Mouse (Mus musculus): ENCODE results near the gene Agfg1. TPM values are rescaled to one million over a fixed set of nuclear protein-coding genes. Genes with fewer than 3 reads are reported as not detected.

The Agfg1 gene
- total RNA-seq, 2 experiments from 2014 or later = 31.5 to 48.3 TPM

DNA sequence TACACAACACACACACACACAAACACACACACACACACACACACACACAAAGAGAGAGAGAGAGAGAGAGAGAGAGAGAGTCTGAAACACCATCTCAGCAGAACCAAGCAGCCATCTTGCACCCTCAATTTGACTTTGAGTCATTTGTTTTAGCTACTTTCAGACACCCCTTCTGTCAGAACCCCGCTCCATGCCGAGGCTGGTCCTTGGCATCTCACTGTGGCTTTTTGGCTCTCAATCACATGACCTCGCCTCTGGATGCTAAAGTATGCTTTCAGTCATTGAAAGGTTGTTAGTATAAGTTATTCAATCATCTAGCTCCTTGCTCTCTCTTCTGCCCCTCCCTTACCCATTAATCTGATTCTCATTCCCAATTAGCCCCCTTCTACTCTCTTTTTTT is 17.4 kb upstream of the Agfg1 start:
- no peak for ATAC-seq (replicated peaks; ENCODE audit: poor library complexity)

DNA sequence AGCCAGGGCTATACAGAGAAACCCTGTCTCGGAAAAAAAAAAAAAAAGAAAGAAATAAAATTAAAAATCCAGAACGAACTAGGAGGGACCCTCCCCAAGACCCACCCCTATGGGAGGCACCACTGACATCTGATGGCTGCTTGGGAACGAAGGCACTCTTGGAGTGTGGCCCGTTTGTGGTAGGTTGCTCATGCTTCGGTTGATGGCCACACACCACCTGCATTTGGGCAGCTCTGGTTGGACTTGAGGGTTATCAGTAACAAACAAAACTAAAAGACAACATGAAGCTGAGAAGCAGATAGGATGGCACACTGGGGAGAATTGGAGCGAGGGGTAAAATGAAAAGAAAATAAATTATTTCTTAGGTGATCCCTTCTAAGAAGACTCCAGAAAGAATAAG is 15.1 kb upstream of the Agfg1 start:
- ATAC-seq (replicated peaks; ENCODE audit: poor library complexity) = no peak

DNA sequence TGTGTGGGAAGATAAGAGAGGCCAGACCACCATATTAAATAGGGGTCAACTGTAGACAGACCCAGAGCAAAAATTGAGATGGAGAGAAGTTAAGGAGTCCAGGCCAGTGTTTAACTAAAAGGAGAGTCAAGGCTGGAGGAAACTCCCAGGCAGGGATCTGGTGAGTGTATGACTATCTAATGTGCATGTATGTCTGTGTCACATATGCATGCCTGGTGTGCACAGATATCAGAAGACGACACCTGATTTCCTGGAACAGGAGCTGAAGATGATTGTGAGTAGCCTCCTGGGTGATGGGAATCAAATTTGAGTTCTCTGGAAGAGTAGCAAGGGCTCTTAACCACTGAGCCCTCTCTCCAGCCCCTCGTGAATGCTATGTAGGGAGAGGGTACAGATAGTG is 14.0 kb upstream of the Agfg1 start:
- ATAC-seq (replicated peaks; ENCODE audit: poor library complexity) = 0 out of 2 replicates have a peak, but pooled peaks have one; percentile 23

DNA sequence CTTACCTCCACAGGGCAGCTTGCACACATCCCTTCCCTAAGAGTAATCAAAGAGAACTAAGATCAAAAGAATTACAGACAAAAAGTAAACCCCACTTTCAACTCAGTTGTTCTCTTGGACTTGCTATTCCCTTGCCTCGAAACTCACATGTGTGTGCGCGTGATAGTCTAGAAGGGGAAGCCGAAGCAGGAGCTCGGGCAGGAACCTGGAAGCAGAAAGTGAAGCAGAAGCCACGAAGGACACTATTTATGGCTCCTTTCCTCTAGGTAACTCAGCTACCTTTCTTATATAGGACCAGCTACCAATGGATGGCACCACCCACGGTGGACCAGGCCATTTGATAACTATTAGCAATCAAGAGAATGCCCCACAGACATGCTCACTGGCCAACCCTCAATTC is 13.5 kb upstream of the Agfg1 start:
- ATAC-seq (replicated peaks; ENCODE audit: poor library complexity) = no peak

DNA sequence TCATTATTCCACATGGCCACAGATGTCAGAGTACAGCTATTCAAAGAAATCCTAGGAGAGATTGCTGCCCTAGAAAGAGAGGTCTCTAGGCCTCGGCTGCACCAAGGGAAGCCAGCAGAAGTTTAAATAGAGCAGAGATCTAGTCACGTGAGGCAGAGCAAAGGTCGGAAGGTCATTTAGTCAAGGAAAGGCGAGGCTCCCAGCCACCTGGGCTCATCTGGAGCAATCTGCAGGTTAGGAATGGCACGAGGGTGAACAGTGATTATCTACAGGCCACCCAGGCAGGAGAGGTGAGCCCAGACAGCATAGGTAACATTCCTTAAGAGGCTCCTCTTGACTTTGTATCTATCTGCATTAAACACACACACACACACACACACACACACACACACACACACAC is 12.4 kb upstream of the Agfg1 start:
- no peak for ATAC-seq (replicated peaks; ENCODE audit: poor library complexity)

DNA sequence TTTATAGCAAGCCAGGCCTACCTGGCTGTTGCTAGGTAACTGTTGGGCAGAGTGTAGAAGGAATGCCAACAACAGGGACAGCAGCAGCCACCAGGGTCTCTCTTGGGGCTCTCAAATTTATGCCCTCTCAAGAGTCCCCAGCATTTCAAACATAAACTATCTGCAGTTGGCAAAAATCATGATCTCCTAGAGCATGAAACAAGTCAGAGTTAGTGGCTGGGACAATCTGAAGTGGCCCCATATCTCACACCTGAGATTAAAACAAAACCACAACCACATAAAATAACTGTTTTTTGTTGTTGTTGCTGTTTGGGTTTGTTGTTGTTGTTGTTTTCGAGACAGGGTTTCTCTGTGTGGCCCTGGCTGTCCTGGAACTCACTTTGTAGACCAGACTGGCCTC is 8.5 kb upstream of the Agfg1 start:
- ATAC-seq (replicated peaks; ENCODE audit: poor library complexity) = no peak

DNA sequence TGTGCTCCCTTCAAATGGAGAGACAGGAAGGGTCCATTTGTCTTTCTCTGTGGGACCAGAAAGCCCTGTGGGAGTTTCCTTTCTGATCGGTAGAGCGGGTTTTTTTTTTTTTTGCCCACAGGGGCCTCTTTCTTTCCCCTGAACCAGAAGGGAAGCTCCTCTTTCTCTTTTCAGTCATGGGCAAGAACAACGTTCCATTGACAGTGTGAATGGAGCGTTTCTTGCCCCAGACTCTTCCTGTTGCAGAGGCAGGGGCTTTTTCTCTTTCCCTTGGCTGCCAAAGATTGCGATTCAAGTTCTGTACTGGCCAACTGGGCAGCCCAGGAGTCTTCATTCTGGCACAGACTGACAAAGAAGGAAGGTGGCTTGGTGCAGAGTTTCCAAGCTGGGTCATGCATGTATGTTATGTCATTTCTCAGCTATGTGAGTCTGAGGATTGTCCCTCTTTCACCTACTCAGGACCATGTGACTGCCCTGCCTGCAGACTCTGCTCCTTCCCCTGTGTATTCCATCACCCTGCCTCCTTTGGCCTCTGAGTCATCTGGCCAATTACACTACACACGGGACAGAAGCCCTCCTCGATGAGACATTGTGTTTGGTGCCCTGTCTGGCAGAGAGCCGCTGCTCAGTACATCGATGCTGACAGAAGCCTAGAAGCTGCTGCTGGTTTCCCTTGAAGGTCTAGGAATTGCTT is 7.6 kb upstream of the Agfg1 start:
- ATAC-seq (replicated peaks; ENCODE audit: poor library complexity) = no peak

DNA sequence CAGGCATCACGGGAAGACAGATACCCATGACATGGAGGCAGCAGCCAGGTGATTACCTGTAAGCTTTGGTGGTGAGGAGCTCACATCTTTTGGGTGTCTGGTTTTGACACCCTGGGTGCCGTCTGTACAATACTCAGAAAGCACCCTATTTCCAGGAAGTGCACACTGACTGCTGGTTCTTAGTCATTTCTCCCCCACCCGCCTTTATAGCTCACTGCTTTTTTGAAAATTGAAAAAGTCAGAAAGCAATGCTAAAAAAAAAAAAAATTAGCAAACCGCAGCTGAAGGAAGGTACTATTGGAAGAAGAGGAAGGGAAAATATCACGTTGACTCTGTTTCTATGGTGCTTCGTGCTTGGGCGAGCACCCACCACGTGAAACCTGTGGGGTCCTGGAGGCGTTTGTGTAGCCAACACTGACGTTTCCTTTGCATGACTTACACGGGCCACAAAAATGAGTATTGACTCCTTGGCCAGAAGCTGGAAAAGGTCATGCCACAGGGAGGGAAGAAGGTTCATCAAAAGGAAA is 6.7 kb upstream of the Agfg1 start:
- no peak for ATAC-seq (replicated peaks; ENCODE audit: poor library complexity)

DNA sequence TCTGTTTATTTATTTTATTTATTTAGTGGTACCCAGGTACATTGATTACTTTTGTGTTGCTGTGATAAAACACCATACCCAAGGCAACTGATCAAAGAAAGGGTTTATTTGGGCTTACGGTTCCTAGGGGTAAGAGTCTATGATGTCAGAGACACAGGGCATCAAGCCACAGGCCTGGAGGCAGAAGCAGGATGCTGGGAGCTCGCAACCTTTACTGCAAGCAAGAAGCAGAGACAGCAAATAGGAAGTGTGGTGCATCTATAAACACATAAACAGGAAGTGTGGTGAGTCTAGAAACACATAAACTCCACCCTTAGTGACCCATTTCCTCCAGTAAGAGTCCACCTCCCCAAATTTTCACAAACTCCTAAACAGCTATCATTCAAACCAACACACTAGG is 5.8 kb upstream of the Agfg1 start:
- no peak for ATAC-seq (replicated peaks; ENCODE audit: poor library complexity)

DNA sequence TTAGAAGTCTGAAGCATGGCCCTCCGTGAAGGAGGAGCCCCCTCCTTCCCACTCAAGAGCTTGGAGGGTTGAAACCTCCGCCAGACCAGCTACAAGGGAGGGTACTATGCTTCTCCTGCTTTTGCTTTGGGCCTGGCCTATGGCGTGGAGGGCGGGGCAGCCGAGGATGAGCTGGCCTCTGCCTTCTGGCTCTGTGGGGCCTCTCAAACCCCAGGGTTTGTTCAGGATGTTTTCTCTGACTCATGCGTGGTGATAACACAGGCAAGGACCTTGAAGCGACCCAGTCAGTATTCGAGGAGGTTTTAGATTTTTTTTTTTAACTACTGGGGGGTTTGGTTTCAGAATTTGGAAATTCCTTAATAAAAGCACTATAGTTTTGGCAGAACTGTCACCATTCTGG is 4.7 kb upstream of the Agfg1 start:
- no peak for ATAC-seq (replicated peaks; ENCODE audit: poor library complexity)

DNA sequence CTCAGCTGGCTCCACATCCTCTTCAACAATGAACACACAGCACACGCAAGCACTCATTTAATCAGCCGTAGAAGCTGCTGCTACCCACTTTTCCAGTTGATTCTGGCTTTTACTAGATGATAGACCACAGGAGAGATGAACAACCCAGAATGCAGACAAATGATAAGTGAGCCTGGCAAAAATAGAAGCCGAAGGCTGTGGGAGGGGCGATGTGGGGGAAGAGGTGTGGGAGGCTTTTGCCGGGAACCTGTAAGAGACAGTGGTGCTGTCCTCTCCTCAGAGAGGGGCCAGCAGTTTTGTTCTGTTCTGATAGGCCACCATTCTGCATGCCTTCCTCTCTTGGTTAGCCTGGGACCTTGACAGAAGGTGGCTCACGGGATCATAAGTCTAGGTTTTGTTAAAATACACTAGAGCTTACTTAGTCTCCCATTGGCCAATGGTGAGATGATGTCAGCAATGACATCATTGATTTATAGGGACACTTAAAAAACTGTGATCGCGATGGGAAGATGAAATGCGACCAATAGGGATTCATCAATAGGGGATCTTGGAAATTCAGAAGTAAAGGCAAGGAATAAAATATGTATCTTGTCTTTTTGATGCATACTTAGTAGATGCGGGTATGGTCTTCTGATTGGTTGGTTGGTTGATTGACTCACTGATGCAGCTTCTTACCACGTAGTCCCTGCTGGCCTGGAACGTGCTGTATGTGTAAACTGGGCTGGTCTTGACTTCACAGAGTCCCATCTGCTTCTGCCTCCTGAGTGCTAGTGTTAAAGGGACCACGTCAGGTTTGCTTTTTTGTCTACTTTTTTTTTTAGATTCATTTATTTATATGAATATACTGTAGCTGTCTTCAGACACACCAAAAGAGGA is 2.7 kb upstream of the Agfg1 start:
- peak; percentile 24 for ATAC-seq (replicated peaks; ENCODE audit: poor library complexity)

DNA sequence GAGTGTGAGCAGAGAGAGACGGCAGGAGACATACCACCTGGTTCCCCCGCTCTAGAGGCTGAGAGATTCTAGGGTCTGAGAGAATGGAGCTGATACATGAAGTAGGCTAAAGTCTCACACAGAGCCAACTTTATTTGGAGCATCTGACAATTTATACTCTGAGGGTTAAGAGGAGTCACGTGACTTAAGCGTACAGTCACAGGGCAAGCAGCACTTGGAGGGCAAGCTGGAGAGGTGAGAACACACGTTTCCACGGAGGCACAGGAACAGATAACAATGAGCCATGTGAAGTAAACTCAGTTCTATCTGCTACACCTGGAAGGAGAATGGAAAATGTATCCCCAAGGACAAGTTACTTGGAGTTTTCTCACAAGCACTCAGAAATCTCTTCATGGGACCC is 1.7 kb upstream of the Agfg1 start:
- no peak for ATAC-seq (replicated peaks; ENCODE audit: poor library complexity)

DNA sequence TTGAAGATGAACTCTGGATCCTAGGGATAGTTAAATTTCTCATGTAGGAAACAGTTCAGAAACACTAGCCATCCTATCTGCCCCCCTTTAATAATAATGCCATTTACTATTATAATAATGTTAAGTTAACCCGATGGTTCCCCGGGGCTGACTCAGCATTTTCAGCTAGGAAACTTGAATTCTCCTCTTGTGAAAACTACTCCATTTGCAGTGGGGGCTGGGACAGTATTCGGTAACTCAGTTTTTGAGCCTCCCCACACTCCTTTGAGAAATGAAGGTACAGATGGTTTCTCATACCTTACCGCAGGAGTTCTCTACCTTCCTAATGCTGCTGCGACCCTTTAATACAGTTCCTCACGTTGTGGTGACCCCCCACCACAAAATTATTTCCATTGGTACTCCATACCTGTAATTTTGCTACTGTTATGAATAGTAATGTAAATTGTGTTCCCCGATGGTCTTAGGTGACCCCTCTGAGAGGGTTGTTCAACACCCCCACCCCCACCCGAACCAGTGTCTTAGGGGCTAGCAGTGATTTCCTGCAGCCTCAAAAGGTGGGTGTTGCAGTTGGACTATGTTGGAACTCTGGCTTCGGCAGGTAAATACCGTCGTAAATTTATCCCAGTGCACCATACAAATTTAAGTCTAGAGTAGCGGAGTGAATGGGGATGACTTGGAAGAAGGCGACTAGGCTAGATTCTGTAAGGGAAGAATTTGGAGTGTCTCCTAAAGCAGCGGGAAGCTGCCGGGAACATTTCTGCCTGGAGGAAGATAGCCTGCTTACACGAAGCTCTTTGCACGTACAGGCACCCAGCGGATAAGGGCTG is 601 bp upstream of the Agfg1 start:
- no peak for ATAC-seq (replicated peaks; ENCODE audit: poor library complexity)

DNA sequence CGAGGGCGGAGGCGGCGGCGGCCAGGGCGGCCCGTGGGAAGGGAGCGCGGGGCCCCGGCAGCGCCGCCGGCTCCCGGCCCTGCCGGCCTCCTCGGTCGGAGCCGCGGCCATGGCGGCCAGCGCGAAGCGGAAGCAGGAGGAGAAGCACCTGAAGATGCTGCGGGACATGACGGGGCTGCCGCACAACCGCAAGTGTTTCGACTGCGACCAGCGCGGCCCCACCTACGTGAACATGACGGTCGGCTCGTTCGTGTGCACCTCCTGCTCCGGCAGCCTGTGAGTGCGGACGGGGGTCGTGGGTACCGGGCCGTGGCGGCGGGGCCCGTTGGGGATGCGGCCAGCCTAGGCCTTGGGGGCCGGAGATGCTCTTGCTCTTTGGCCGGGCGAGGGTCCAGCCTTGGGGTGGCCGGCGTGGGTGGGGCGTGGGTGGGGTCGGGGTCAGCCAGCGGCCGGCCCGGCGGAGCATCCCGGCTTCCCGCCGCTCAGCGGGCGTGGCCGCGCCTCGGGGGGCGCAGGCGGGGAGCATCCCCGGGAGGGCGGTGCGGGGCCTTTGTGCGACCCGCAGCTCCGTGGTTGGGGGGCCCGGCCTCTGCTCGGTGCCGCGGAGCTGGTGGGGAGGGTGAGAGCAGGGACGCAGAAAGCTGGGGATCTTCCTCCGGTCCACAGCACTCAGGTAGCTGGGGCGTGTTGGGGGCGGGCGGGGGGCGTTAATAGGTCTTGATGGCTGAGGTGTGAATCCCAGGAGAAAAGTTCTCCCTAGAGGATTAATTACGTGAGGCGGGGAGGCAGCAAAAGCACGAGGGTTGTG is 535 bp downstream of the Agfg1 start:
- peak; percentile 38 for ATAC-seq (replicated peaks; ENCODE audit: poor library complexity)

DNA sequence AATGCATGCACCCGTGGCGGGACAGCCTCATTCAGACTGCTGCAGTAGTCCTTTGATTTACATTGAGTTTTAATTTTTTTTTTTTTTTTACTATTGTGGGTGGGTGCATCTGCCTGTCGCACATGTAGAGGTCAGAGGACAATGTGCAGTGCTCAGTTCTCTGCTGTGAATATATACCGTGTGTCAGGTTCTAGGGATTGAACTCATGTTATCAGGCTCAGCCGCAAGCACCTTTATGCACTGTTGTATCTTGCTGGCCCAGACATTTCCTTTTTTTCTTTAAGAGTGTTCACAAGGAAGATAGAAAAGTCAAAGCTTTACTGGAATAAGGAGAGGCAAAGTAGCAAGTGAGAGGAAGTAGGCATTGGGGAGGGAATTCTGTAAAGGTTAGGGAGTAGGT is 16.4 kb downstream of the Agfg1 start:
- ATAC-seq (replicated peaks; ENCODE audit: poor library complexity) = peak; percentile 86

DNA sequence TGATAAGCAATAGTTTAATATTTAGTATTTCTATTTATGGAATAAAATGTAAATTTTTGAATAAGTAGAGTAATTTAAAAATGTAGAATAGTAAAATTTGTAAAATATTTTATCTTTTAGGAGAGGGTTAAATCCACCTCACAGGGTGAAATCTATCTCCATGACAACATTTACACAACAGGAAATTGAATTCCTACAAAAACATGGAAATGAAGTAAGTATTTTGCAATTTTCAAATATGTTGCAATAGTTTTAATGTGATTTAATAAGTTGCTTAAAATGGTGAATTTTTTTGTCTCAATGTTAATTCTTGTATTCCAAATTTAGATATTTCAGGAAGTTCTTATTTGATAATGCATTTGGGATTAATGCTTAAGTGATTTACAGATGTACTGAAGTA is 19.0 kb downstream of the Agfg1 start:
- ATAC-seq (replicated peaks; ENCODE audit: poor library complexity) = no peak

DNA sequence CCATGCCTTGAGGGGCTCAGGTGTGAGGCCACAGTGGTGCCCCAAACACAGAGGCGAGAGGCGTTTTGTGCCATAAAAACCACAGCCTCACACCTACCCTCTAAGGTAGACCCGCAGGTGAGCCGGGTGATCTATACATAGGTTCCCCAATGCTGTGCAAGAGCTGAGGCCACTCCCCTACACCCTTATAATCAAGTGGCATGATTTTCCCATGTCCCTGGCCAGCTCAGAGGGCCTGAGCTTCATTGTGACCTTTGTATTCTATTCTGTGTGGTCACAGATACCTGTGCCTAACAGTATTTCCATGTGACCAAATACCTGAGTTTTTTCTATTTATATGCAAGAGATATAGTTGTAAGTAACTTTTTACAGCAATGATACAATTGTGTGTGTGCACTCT is 21.1 kb downstream of the Agfg1 start:
- ATAC-seq (replicated peaks; ENCODE audit: poor library complexity) = no peak

DNA sequence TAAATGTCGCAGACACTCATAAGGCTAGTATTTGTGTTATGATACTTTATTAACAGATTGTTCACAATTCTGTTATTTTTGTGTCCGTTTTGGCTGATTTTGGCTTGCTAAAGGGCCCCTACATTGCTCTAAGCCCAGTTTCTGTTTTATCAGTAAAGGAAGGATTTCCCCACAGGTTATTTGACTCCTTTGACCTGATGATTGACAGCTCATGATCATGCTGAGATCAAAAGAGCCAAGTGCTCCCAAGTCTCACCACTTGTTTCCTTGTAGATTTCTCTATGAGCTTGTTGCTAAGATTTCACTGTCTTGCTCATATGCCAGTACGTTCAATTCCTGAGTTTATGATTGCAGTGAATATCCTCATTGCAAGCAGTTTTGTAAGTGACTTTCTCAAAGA is 30.9 kb downstream of the Agfg1 start:
- ATAC-seq (replicated peaks; ENCODE audit: poor library complexity) = no peak

DNA sequence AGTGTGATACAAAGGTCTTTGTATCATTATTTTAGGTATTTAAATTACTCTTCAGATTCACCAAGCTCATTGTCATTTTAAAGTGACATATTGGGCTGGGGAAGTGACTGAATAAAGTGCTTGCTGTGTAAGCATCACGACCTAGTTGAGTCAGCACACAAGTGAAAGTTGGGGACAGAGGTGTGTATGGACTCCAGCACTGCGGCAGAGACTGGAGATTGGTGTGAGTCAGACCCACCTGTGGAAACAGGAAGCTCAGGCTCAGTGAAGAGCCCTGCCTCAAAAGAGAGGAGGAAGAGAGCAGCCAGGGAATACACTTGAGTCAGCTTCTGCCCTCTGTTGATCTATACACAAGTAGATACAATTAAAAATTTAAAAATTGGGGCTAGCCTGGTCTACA is 39.9 kb downstream of the Agfg1 start:
- no peak for ATAC-seq (replicated peaks; ENCODE audit: poor library complexity)

DNA sequence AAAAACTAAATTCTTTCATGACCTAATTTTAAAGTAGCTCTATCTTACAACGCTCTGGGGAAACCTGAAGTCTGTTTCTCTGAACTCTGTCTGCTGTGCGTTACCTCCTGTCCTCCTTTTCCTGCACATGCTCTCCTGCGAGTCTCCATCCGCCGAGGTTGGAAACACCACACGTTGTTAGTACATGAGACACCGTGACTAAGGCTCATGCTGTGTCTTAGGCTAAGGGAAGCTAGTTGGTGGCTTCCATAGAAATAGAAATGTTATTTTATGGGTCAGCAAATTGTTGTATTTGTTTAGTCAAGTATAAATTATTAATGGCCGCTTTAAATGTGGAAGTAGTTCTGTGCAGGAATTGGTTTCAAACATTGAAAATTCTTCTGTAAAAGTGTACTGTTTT is 40.9 kb downstream of the Agfg1 start:
- ATAC-seq (replicated peaks; ENCODE audit: poor library complexity) = no peak

DNA sequence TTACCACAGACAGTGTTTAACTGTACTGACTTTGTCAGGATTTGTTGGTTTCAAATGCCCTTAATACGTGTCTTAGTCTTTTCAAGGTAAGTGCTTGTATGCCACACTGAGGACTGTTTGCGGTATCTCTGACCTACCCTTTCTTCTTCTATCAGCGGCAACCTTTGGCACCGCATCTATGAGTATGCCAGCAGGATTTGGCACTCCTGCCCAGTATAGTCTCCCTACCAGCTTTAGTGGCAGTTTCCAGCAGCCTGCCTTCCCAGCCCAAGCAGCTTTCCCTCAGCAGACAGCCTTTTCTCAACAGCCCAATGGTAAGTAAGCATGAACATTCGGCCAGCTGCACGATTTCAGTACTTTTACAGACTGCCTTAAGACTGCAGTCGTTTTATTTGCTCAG is 54.0 kb downstream of the Agfg1 start:
- ATAC-seq (replicated peaks; ENCODE audit: poor library complexity) = no peak
